Mouse (Mus musculus) MEL (cell line): ENCODE results near the gene Ankrd36. TPM values are rescaled to one million over a fixed set of nuclear protein-coding genes. Genes with fewer than 3 reads are reported as not detected.

ENCODE experiments used
- DNase-seq: peaks from one replicate; pipeline ENCODE4 v3.0.0; 2011; ENCODE audit warnings: low read depth, low spot score
- H3K27ac ChIP-seq: 2 replicates; pipeline ENCODE4 v1.5.1; 2012; ENCODE audit warnings: low read depth, mild to moderate bottlenecking, control low read depth, low read length, moderate library complexity; ENCODE audit not compliant: control insufficient read depth
- H3K27me3 ChIP-seq, 2 experiments: fragments of 150-350 bp in 1 of 2; sonication (generic) in 1 of 2; 2 replicates each; pipeline ENCODE4 v1.6.1; 2012; ENCODE audit warnings: low read length in 2 of 2, mild to moderate bottlenecking in 2 of 2, improper control_type of control experiment in 1 of 2, moderate library complexity in 1 of 2; ENCODE audit not compliant: insufficient read depth in 2 of 2, control insufficient read depth in 1 of 2
- H3K36me3 ChIP-seq, 2 experiments: 2 replicates each; pipeline ENCODE4 v1.6.1; 2012 to 2014; ENCODE audit warnings: low read length in 2 of 2, improper control_type of control experiment in 1 of 2, inconsistent platforms in 1 of 2, mild to moderate bottlenecking in 1 of 2; ENCODE audit not compliant: insufficient read depth in 2 of 2, control insufficient read depth in 1 of 2
- H3K4me1 ChIP-seq, 2 experiments: fragments of 150-350 bp in 1 of 2; sonication (generic) in 1 of 2; 2 replicates each; pipeline ENCODE4 v1.6.1; 2012; ENCODE audit warnings: low read length in 2 of 2, improper control_type of control experiment in 1 of 2, mild to moderate bottlenecking in 1 of 2; ENCODE audit not compliant: insufficient read depth in 2 of 2, control insufficient read depth in 1 of 2
- H3K4me3 ChIP-seq, 2 experiments: fragments of 150-350 bp in 1 of 2; sonication (generic) in 1 of 2; 2 replicates each; pipeline ENCODE4 v1.5.1; 2012; ENCODE audit warnings: low read depth in 2 of 2, low read length in 2 of 2, mild to moderate bottlenecking in 2 of 2, moderate library complexity in 2 of 2, control low read depth in 1 of 2, improper control_type of control experiment in 1 of 2; ENCODE audit not compliant: control insufficient read depth in 1 of 2, insufficient read depth in 1 of 2
- H3K79me2 ChIP-seq: 2 replicates; pipeline ENCODE4 v1.6.1; 2012; ENCODE audit warnings: mild to moderate bottlenecking, low read length, moderate library complexity; ENCODE audit not compliant: control insufficient read depth, poor library complexity, insufficient read depth
- H3K9ac ChIP-seq: 2 replicates; pipeline ENCODE4 v1.6.1; 2012; ENCODE audit warnings: low read depth, mild to moderate bottlenecking, control low read depth, low read length, moderate library complexity; ENCODE audit not compliant: control insufficient read depth, poor library complexity, severe bottlenecking
- H3K9me3 ChIP-seq: fragments of 150-350 bp; sonication (generic); replicated peaks from 2 replicates; pipeline ENCODE4 v1.6.1; 2012; ENCODE audit warnings: mild to moderate bottlenecking, low read length, improper control_type of control experiment, moderate library complexity; ENCODE audit not compliant: insufficient read depth
- BHLHE40 ChIP-seq: IDR thresholded peaks from 2 replicates; pipeline ENCODE4 v1.6.1; 2012; ENCODE audit warnings: low read depth, mild to moderate bottlenecking, inconsistent platforms, low read length, improper control_type of control experiment, borderline replicate concordance
- CHD1 ChIP-seq: IDR thresholded peaks from 2 replicates; pipeline ENCODE4 v1.6.1; 2012; ENCODE audit warnings: low read depth, mild to moderate bottlenecking, inconsistent platforms, low read length, improper control_type of control experiment
- CTCF ChIP-seq, 3 experiments: IDR thresholded peaks in 2 of 3; conservative IDR thresholded peaks in 1 of 3; 2 replicates each; pipeline ENCODE4 v1.5.1; 2011 to 2012; ENCODE audit warnings: low read length in 3 of 3, low read depth in 2 of 3, mild to moderate bottlenecking in 2 of 3, improper control_type of control experiment in 1 of 3, inconsistent platforms in 1 of 3, mixed read lengths in 1 of 3, moderate library complexity in 1 of 3; ENCODE audit not compliant: control insufficient read depth in 1 of 3, insufficient read depth in 1 of 3, poor library complexity in 1 of 3, severe bottlenecking in 1 of 3
- E2F4 ChIP-seq: IDR thresholded peaks from 2 replicates; pipeline ENCODE4 v1.6.1; 2011; ENCODE audit warnings: low read depth, low read length, improper control_type of control experiment, borderline replicate concordance
- ELF1 ChIP-seq: IDR thresholded peaks from 2 replicates; pipeline ENCODE4 v1.6.1; 2014; ENCODE audit warnings: low read depth, mild to moderate bottlenecking, inconsistent platforms, low read length, improper control_type of control experiment, moderate library complexity
- EP300 ChIP-seq, 2 experiments: IDR thresholded peaks; 2 replicates each; pipeline ENCODE4 v1.6.1; 2011; ENCODE audit warnings: improper control_type of control experiment in 2 of 2, low read length in 2 of 2, low read depth in 1 of 2, mild to moderate bottlenecking in 1 of 2
- ETS1 ChIP-seq: IDR thresholded peaks from 2 replicates; pipeline ENCODE4 v1.6.1; 2012; ENCODE audit warnings: low read depth, mild to moderate bottlenecking, inconsistent platforms, low read length, improper control_type of control experiment, moderate library complexity
- GABPA ChIP-seq: IDR thresholded peaks from 2 replicates; pipeline ENCODE4 v1.6.1; 2012; ENCODE audit warnings: low read depth, mild to moderate bottlenecking, inconsistent platforms, low read length, improper control_type of control experiment, moderate library complexity
- HCFC1 ChIP-seq: IDR thresholded peaks from 2 replicates; pipeline ENCODE4 v1.6.1; 2012; ENCODE audit warnings: low read depth, mild to moderate bottlenecking, inconsistent platforms, low read length, improper control_type of control experiment, moderate library complexity
- MAFK ChIP-seq: IDR thresholded peaks from 2 replicates; pipeline ENCODE4 v1.6.1; 2011; ENCODE audit warnings: low read depth, mild to moderate bottlenecking, low read length, improper control_type of control experiment, borderline replicate concordance
- MAX ChIP-seq: IDR thresholded peaks from 2 replicates; pipeline ENCODE4 v1.6.1; 2011; ENCODE audit warnings: low read length, improper control_type of control experiment
- MYC ChIP-seq: IDR thresholded peaks from 2 replicates; pipeline ENCODE4 v1.6.1; 2011; ENCODE audit warnings: low read depth, mild to moderate bottlenecking, low read length, improper control_type of control experiment, moderate library complexity
- NRF1 ChIP-seq: IDR thresholded peaks from 2 replicates; pipeline ENCODE4 v1.6.1; 2014; ENCODE audit warnings: low read depth, mild to moderate bottlenecking, inconsistent platforms, low read length, improper control_type of control experiment, moderate library complexity; ENCODE audit not compliant: poor library complexity, insufficient read depth, severe bottlenecking
- POLR2AphosphoS5 ChIP-seq: IDR thresholded peaks from 2 replicates; pipeline ENCODE4 v1.6.1; 2012; ENCODE audit warnings: low read depth, borderline replicate concordance, mild to moderate bottlenecking, inconsistent platforms, low read length, moderate library complexity, mixed read lengths
- RAD21 ChIP-seq: IDR thresholded peaks from 2 replicates; pipeline ENCODE4 v1.6.1; 2011; ENCODE audit warnings: mild to moderate bottlenecking, low read depth, low read length, improper control_type of control experiment
- SMC3 ChIP-seq: IDR thresholded peaks from 2 replicates; pipeline ENCODE4 v1.6.1; 2011; ENCODE audit warnings: low read depth, low read length, improper control_type of control experiment
- TAL1 ChIP-seq: IDR thresholded peaks from 2 replicates; pipeline ENCODE4 v1.6.1; 2012; ENCODE audit warnings: mild to moderate bottlenecking, inconsistent platforms, low read length, moderate library complexity, mixed read lengths
- TBP ChIP-seq: IDR thresholded peaks from 2 replicates; pipeline ENCODE4 v1.8.0; 2011; ENCODE audit warnings: low read depth, low read length, improper control_type of control experiment
- TCF12 ChIP-seq: IDR thresholded peaks from 2 replicates; pipeline ENCODE4 v1.6.1; 2014; ENCODE audit warnings: low read depth, mild to moderate bottlenecking, inconsistent platforms, low read length, improper control_type of control experiment, moderate library complexity
- USF1 ChIP-seq: IDR thresholded peaks from 2 replicates; pipeline ENCODE4 v1.6.1; 2014; ENCODE audit warnings: low read depth, mild to moderate bottlenecking, inconsistent platforms, low read length, improper control_type of control experiment, moderate library complexity
- USF2 ChIP-seq, 2 experiments: IDR thresholded peaks; 2 replicates each; pipeline ENCODE4 v1.6.1; 2011 to 2012; ENCODE audit warnings: improper control_type of control experiment in 2 of 2, low read length in 2 of 2, borderline replicate concordance in 1 of 2, inconsistent platforms in 1 of 2, low read depth in 1 of 2, mild to moderate bottlenecking in 1 of 2; ENCODE audit not compliant: insufficient read depth in 1 of 2
- ZC3H11A ChIP-seq: IDR thresholded peaks from 2 replicates; pipeline ENCODE4 v1.6.1; 2012; ENCODE audit warnings: low read depth, mild to moderate bottlenecking, inconsistent platforms, low read length, improper control_type of control experiment
- ZKSCAN1 ChIP-seq: IDR thresholded peaks from 2 replicates; pipeline ENCODE4 v1.6.1; 2012; ENCODE audit warnings: low read depth, mild to moderate bottlenecking, inconsistent platforms, low read length, improper control_type of control experiment, moderate library complexity
- ZMIZ1 ChIP-seq: IDR thresholded peaks from 2 replicates; pipeline ENCODE4 v1.6.1; 2012; ENCODE audit warnings: low read depth, mild to moderate bottlenecking, inconsistent platforms, low read length, improper control_type of control experiment, moderate library complexity
- ZNF384 ChIP-seq: IDR thresholded peaks from 2 replicates; pipeline ENCODE4 v1.6.1; 2012; ENCODE audit warnings: low read depth, mild to moderate bottlenecking, inconsistent platforms, low read length, improper control_type of control experiment
- polyA plus RNA-seq, 2 experiments: library from polyadenylated mRNA; stranded (reverse) in 1 of 2; unstranded in 1 of 2; fragments of >175 nt in 1 of 2; fragments of >200 nt in 1 of 2; gene quantifications; 2 replicates each; pipeline versions ENCODE4 v1.2.1 to v1.2.4; 2012; ENCODE audit warnings: low replicate concordance in 2 of 2, low read depth in 1 of 2; ENCODE audit not compliant: insufficient read length in 2 of 2, insufficient read depth in 1 of 2, missing spikeins in 1 of 2
- total RNA-seq: library from RNA; depleted of rRNA; stranded (reverse); fragments of 300-350 nt; gene quantifications from 2 replicates; pipeline ENCODE4 v1.2.3, GENCODE M21; 2012

The Ankrd36 gene
- total and polyA plus RNA-seq, 3 experiments = 3.2 to 3.4 TPM; not detected in 1

DNA sequence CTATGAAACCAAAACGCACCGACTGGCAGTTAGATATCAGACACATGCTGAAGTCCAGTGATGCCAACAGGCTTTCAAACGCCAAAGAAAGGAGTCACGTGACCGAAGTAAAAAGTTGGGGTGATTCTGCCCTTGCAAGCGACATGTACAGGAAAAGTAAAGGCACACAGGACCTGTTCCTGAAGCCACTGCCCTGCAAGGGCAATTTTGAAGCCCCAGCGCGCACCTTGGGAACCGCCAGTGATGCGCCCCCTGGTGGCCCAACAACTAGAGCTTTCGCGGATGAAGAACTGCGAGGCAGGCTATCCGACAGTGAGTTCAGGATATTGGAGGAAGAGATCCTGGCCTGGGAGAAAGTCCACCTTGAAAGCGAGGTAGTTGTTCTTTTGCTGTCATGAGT is 59.5 kb downstream of the Ankrd36 start:
- Histone ChIP-seq H3K9me3 (no peaks in the 10 kb centered on the region), H3K4me1 (no peaks in the 10 kb centered on the region), H3K27ac (no peak overlapping the region), H3K9ac (no peak overlapping the region), H3K4me3 (no peak overlapping the region), H3K36me3 (no peaks in the 10 kb centered on the region), H3K79me2 (no peaks in the 10 kb centered on the region), H3K27me3 (no peaks in the 10 kb centered on the region; a peak in 1 of 4 replicates)
- TF ChIP-seq GABPA (no peak), ZMIZ1 (no peak), POLR2AphosphoS5 (no peak), HCFC1 (no peak), CHD1 (no peak), ETS1 (no peak), EP300 (IDR thresholded peaks at IDR 0.05; ENCODE audit: low read depth in 1 of 2, low read length in 2 of 2) (no peak), TCF12 (no peak), BHLHE40 (0 out of 2 replicates have a peak, but pooled peaks have one; percentile 7), MAX (no peak), TAL1 (no peak), CTCF (IDR thresholded peaks at IDR 0.05 in 2 of 3, conservative IDR thresholded peaks at IDR 0.05 in 1 of 3; ENCODE audit: control insufficient read depth in 1 of 3, insufficient read depth in 1 of 3, low read depth in 2 of 3, low read length in 3 of 3, poor library complexity in 1 of 3, severe bottlenecking in 1 of 3) (peak; percentile 42 to 88 (median 77)), E2F4 (no peak), ZKSCAN1 (no peak), MAFK (no peak), RAD21 (peak; percentile 59), USF1 (peak; percentile 47), ZNF384 (no peak), USF2 (IDR thresholded peaks at IDR 0.05; ENCODE audit: borderline replicate concordance in 1 of 2, insufficient read depth in 1 of 2, low read depth in 1 of 2, low read length in 2 of 2) (no peak), SMC3 (peak; percentile 94), ELF1 (no peak), TBP (no peak), ZC3H11A (peak; percentile 79), MYC (no peak), NRF1 (no peak)
- peak; percentile 64 for DNase-seq
